Mouse (Mus musculus): ENCODE data around the gene Atp6v1g3. TPM values are rescaled to one million over a fixed set of nuclear protein-coding genes. Genes with fewer than 3 reads are reported as not detected.

Atp6v1g3 gene
- polyA plus RNA-seq, 1 experiment from 2014 or later = not detected

DNA sequence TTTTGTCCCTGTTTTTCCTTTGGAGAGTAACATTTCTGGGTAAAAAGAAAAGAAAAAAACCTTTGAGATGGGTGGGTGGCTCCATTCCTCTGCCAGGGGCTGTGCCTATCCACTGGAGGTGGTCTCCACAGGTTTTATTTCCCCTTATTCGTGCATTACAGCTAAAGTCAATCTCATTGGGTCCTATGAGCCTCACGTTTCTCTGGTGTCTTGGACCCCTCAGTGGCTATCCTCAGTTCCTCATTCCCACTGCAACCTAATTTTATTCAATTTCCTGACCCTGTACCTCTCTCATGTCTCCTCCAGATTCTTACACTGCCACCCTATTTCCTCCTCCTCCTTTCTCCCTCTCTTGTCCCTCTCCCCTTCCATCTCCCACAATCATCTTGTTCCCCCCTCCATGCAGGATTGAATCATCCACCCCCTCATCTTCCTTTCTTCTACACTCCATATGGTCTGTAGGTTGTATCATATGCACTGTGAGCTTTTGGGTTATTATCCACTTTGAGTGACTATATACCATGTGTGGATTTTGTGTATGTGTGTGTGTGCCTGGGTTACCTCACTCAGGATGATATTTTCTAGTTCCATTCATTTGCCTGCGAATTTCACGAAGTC, 17.3 kb upstream of the Atp6v1g3 start:
- 53% methylated on average over 4 of the region's 4 CpGs for WGBS (ENCODE audit: insufficient replicate concordance)
- no peak overlapping the region for H3K4me3 ChIP-seq (replicated peaks)
- DNase-seq (no peak), ATAC-seq (ENCODE audit: low read depth) (no peak)
- no peaks in the 10 kb centered on the region for H3K36me3 ChIP-seq
- H3K9ac ChIP-seq = no peak overlapping the region
- no peaks in the 10 kb centered on the region for H3K4me1 ChIP-seq (replicated peaks)
- no peak overlapping the region for H3K27ac ChIP-seq
- H3K9me3 ChIP-seq (replicated peaks) = no peaks in the 10 kb centered on the region
- no peaks in the 10 kb centered on the region for H3K27me3 ChIP-seq
- H3K4me2 ChIP-seq = no peak overlapping the region

DNA sequence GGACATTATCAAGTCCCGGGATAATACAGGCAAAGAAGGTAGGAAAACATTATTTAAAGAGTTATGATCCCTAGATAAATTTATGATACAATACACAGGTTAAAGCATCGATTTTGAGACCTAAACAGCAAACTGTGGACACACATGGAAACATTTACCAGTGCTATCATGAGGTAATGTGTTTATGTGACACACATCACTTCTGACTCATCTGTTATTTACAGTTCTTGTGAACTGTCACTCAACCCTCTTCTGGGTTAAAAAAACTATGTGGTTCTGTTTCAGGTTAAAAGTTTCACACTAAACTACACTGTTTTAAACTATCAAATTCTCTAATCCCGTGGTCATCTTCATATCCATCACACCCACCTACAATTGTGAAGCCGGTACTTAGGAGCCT, 14.8 kb upstream of the Atp6v1g3 start:
- Histone ChIP-seq H3K36me3 (no peaks in the 10 kb centered on the region), H3K4me2 (no peak overlapping the region), H3K9ac (no peak overlapping the region), H3K27me3 (no peaks in the 10 kb centered on the region), H3K4me1 (replicated peaks) (no peaks in the 10 kb centered on the region), H3K9me3 (replicated peaks) (no peaks in the 10 kb centered on the region), H3K27ac (no peak overlapping the region), H3K4me3 (replicated peaks) (no peak overlapping the region)
- ATAC-seq (ENCODE audit: low read depth) = no peak
- no peak for DNase-seq
- WGBS (ENCODE audit: insufficient replicate concordance) = 60% methylated on average over 4 of the region's 4 CpGs

DNA sequence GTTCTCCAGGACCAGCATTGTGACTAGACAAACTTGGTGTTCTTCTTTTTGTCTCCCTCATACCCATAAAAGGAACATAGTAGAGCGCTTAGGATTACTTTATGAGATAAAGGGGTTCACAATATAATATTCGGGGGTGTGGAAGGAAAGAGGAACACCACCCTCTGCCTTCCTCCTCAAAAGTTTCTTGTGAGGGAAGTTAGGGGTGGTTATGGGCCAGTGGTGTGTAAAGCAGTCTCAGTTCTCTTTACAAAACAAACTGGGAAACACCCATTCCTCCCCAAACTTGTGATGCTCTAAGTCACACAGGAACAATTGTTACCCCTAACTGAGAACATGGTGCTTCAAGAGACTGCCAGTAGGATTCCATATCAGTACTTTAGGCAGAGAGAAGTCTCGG, 12.0 kb upstream of the Atp6v1g3 start:
- DNase-seq (no peak), ATAC-seq (ENCODE audit: low read depth) (no peak)
- no peak overlapping the region for H3K27ac ChIP-seq
- no peaks in the 10 kb centered on the region for H3K4me1 ChIP-seq (replicated peaks)
- H3K4me3 ChIP-seq (replicated peaks) = no peak overlapping the region
- H3K4me2 ChIP-seq = no peak overlapping the region
- no peaks in the 10 kb centered on the region for H3K9me3 ChIP-seq (replicated peaks)
- no peak overlapping the region for H3K9ac ChIP-seq
- H3K27me3 ChIP-seq = no peaks in the 10 kb centered on the region
- 49% methylated on average over 3 of the region's 3 CpGs for WGBS (ENCODE audit: insufficient replicate concordance)
- no peaks in the 10 kb centered on the region for H3K36me3 ChIP-seq

DNA sequence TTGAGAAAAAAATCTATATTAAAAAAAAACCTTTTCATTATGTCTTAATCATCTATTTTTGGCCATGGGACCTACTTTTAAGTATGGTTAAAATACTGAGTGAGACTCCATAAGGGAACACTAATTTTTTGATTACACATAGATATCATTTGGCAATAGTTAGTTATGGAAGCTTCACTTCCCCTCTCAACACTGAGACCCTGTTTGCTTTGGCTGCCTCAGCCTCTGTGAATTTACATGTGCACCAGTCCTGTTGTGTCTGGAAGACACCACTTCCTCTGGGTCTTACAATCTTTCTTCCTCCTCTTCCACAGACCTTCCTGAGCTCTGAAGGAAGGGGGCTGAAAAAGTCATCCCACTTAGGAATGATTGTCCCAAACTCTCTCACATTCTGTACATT, 11.1 kb upstream of the Atp6v1g3 start:
- H3K4me1 ChIP-seq (replicated peaks) = no peaks in the 10 kb centered on the region
- no peak overlapping the region for H3K27ac ChIP-seq
- H3K9ac ChIP-seq = no peak overlapping the region
- H3K4me2 ChIP-seq = no peak overlapping the region
- no peak for DNase-seq
- H3K4me3 ChIP-seq (replicated peaks) = no peak overlapping the region
- no peak for ATAC-seq (ENCODE audit: low read depth)
- H3K9me3 ChIP-seq (replicated peaks) = no peaks in the 10 kb centered on the region
- H3K27me3 ChIP-seq = no peaks in the 10 kb centered on the region
- no peaks in the 10 kb centered on the region for H3K36me3 ChIP-seq

DNA sequence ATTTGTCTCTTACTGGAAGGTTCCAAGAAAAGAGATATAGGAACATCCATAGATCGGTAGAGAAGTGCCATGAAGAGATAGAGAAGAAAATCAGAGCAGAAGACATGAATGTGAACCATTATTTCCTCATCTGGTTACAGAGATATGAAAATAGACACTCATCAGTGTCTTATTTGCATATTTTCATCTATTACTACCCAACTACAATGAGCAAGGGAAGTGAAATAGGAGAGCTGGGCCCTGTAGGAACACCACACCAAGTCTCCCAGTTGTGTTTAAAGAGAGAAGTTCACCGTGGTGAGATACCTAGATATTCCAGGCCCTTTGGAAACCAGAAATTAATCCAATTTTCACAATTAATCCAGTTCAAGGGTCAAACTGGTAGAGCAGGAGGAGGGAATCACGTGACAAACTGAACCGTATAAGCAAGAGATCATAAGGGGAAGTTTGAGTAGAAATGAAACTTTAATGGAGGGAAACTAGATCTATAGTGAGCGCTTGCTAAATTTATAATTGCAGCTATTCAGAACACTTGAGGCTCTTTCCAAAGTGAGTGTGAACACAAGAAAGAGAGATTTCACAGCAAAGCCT, 6.0 kb upstream of the Atp6v1g3 start:
- WGBS (ENCODE audit: insufficient replicate concordance) = 61% methylated on average over 5 of the region's 5 CpGs
- no peak for ATAC-seq (ENCODE audit: low read depth)

DNA sequence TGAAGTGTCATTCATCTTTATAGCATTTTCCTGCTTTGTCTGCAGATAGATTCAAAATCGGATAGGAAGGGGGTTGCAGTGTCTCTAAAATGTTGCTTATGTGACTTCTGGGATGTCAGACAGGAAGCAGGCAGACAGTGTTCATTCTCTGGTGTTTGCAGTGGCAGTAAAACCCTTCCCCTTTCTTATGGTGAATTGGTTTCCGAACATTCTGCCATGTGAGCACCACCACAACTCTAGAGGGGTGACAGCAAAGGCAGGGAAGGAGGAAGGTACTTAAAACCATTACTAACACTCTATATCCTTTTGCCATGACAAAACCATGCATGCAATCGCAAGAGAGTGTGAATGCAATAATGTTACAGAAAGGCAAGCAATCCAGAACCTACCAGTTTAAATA, 1.4 kb downstream of the Atp6v1g3 start:
- 23% methylated on average over 3 of the region's 3 CpGs for WGBS (ENCODE audit: insufficient replicate concordance)
- Histone ChIP-seq H3K36me3 (no peaks in the 10 kb centered on the region), H3K27me3 (no peaks in the 10 kb centered on the region), H3K4me3 (replicated peaks) (no peak overlapping the region), H3K9ac (no peak overlapping the region), H3K4me2 (no peak overlapping the region), H3K9me3 (replicated peaks) (no peaks in the 10 kb centered on the region), H3K27ac (no peak overlapping the region), H3K4me1 (replicated peaks) (no peaks in the 10 kb centered on the region)
- no peak for ATAC-seq (ENCODE audit: low read depth)
- DNase-seq = no peak

More for the DNA sequence above, 6.0 kb upstream of the Atp6v1g3 start:
- no peaks in the 10 kb centered on the region for H3K27me3 ChIP-seq
- H3K4me2 ChIP-seq = no peak overlapping the region
- no peak overlapping the region for H3K4me3 ChIP-seq (replicated peaks)
- no peaks in the 10 kb centered on the region for H3K4me1 ChIP-seq (replicated peaks)
- no peak overlapping the region for H3K9ac ChIP-seq
- H3K36me3 ChIP-seq = no peaks in the 10 kb centered on the region
- H3K9me3 ChIP-seq (replicated peaks) = no peaks in the 10 kb centered on the region
- no peak overlapping the region for H3K27ac ChIP-seq
- no peak for DNase-seq

DNA sequence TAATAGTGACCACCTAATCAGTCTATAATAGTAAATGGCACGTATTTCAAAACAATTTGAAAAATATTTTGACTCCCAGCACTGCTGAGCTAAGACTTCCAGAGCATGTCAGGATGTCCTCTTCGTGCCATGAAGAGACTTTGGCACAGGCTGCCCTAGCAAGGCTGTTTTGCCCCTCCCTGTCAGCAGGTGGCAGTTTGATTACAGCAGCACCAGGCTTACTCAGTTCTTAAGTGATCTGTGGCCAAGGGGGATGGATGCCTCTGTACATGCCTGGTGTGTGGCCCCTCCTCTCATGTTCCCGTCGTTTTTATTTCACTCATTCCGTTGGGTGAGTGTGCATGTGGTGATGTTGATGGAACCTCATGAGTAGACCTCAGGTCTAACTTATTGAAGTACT, 2.3 kb downstream of the Atp6v1g3 start:
- Histone ChIP-seq H3K27ac (no peak overlapping the region), H3K9ac (no peak overlapping the region), H3K4me1 (replicated peaks) (no peaks in the 10 kb centered on the region), H3K9me3 (replicated peaks) (no peaks in the 10 kb centered on the region), H3K4me2 (no peak overlapping the region), H3K27me3 (no peaks in the 10 kb centered on the region), H3K36me3 (no peaks in the 10 kb centered on the region), H3K4me3 (replicated peaks) (no peak overlapping the region)
- no peak for DNase-seq
- 43% methylated on average over 5 of the region's 5 CpGs for WGBS (ENCODE audit: insufficient replicate concordance)
- ATAC-seq (ENCODE audit: low read depth) = no peak

DNA sequence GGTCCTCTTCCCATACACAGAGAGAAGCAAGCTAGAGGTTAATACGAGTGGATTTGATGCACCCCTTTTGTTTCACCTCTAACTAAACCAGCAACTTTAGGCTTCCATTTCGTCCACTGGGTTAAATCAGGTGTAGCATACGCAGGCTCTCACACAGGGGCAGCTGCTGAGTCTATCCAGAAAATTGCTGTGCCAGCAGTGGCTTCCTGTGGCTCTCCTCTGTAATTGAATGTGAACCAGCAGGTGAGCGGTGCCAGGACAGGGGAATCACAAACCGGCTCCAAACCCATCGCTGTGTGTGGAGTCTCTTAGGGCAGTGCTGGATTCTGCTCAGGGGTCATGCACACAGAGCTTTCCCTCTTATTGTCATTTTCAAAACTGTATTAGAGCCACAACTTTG, 7.6 kb downstream of the Atp6v1g3 start:
- 66% methylated on average over 6 of the region's 6 CpGs for WGBS (ENCODE audit: insufficient replicate concordance)
- no peaks in the 10 kb centered on the region for H3K36me3 ChIP-seq
- no peak overlapping the region for H3K4me3 ChIP-seq (replicated peaks)
- H3K4me1 ChIP-seq (replicated peaks) = no peaks in the 10 kb centered on the region
- H3K9ac ChIP-seq = no peak overlapping the region
- H3K4me2 ChIP-seq = no peak overlapping the region
- H3K27me3 ChIP-seq = no peaks in the 10 kb centered on the region
- ATAC-seq (ENCODE audit: low read depth) (no peak), DNase-seq (no peak)
- H3K27ac ChIP-seq = no peak overlapping the region
- H3K9me3 ChIP-seq (replicated peaks) = no peaks in the 10 kb centered on the region

DNA sequence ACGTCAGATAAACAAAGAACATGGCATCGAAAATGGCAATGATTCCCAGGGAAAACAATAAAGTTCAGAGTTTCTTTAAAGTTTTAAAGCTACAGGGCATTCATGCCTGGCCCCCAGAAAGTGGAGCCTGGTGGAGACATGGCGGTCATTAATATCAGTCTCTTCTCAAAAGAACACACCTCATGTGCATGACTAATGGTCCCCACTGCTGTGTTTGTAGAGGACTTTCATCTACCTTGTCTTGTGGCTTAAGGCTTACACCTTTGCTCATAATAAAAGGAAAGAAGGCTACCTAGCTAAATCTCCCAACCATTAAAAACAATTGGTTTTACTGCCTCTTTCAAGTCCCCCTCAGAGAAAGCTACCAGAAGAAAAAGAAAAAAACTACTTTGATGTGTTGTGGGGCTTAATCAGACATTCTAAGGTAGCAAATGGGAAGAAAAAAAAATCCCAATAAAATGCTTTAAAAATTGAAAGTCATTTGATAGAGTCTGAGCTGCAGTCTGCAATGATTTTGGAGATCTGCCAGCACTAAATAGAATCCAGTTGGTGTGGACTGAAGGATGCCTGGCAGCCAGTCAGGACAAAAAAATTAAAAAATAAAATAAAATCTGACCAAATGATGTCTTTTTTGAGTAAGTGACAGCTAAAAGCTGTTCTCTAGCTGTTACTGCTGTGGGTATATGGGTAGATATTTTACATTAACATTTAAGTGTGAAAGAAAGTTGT, 9.0 kb downstream of the Atp6v1g3 start:
- no peak for ATAC-seq (ENCODE audit: low read depth)
- Histone ChIP-seq H3K4me1 (replicated peaks) (no peaks in the 10 kb centered on the region), H3K27me3 (no peaks in the 10 kb centered on the region), H3K9ac (no peak overlapping the region), H3K9me3 (replicated peaks) (no peaks in the 10 kb centered on the region), H3K4me3 (replicated peaks) (no peak overlapping the region), H3K27ac (no peak overlapping the region), H3K36me3 (no peaks in the 10 kb centered on the region), H3K4me2 (no peak overlapping the region)
- no peak for DNase-seq
- 64% methylated on average over 3 of the region's 3 CpGs for WGBS (ENCODE audit: insufficient replicate concordance)

DNA sequence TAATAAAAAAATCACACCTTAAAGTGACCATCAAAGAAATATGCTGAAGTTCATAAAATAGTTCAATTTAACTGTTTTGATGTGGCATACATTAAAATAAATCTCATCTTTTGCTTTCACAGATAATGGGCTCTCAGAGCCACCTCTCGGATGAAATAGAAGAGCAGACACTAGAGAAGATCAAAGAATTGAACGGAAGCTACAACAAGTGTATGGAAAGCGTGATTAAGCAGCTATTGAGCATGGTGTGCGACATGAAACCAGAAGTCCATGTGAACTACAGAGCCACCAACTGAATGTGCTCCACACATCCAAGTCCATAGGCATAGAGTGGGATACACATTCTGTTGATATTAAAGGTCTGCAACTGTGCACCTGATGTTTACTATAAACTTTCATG, 14.1 kb downstream of the Atp6v1g3 start:
- H3K27ac ChIP-seq = no peak overlapping the region

DNA sequence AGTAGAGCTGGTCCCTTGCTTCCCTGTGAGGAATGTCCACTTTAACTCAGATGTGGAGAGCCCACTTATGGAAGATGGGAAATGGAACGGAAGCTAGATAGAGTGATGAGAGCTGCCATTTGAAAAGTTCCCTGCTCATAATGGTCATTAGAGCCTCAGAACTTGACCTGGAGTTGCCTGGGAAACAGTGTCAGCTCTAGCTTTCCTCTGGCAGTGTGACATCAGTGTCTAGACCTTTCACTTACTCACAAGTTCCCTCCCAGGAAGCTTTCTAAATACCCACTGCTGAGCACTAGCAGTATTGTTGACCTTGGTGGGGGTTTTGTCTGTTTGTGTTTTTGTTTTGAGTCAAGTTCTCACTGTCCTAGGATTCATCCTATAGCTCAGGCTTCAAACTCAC, 15.2 kb downstream of the Atp6v1g3 start:
- Histone ChIP-seq H3K4me1 (replicated peaks) (no peaks in the 10 kb centered on the region), H3K9ac (no peak overlapping the region), H3K4me3 (replicated peaks) (no peak overlapping the region), H3K27me3 (no peaks in the 10 kb centered on the region), H3K27ac (no peak overlapping the region), H3K4me2 (no peak overlapping the region), H3K9me3 (replicated peaks) (no peaks in the 10 kb centered on the region), H3K36me3 (no peaks in the 10 kb centered on the region)
- no peak for DNase-seq
- ATAC-seq (ENCODE audit: low read depth) = no peak
- 65% methylated on average over 1 of the region's 1 CpGs for WGBS (ENCODE audit: insufficient replicate concordance)

More for the DNA sequence above, 14.1 kb downstream of the Atp6v1g3 start:
- Histone ChIP-seq H3K4me1 (replicated peaks) (no peaks in the 10 kb centered on the region), H3K27me3 (no peaks in the 10 kb centered on the region), H3K4me3 (replicated peaks) (no peak overlapping the region), H3K36me3 (no peaks in the 10 kb centered on the region), H3K4me2 (no peak overlapping the region), H3K9me3 (replicated peaks) (no peaks in the 10 kb centered on the region), H3K9ac (no peak overlapping the region)
- DNase-seq (no peak), ATAC-seq (ENCODE audit: low read depth) (no peak)
- 65% methylated on average over 4 of the region's 4 CpGs for WGBS (ENCODE audit: insufficient replicate concordance)
